Mouse (Mus musculus) stomach, embryonic 15.5 days (tissue): Measurements from ENCODE around the gene Cntn4. TPM values are rescaled to one million over a fixed set of nuclear protein-coding genes. Genes with fewer than 3 reads are reported as not detected.

ENCODE experiments used
- ATAC-seq: fragments of 200-750 bp; cut with Nextera tagmentation; 2 replicates; pipeline ENCODE4 v1.8.0; 2017; ENCODE audit warnings: low read depth, moderate number of reproducible peaks, moderate TSS enrichment; ENCODE audit not compliant: insufficient read depth, low FRiP score
- H3K27ac ChIP-seq: fragments of 300-500 bp; sonication (generic); 2 replicates; pipeline ENCODE4 v1.5.1; 2015; ENCODE audit warnings: mild to moderate bottlenecking, inconsistent platforms
- H3K27me3 ChIP-seq: fragments of 300-500 bp; sonication (generic); replicated peaks from 2 replicates; pipeline ENCODE4 v1.6.1; 2015; ENCODE audit warnings: inconsistent platforms
- H3K36me3 ChIP-seq: fragments of 300-500 bp; sonication (generic); 2 replicates; pipeline ENCODE4 v1.6.1; 2015; ENCODE audit warnings: inconsistent platforms
- H3K4me1 ChIP-seq: fragments of 300-500 bp; sonication (generic); 2 replicates; pipeline ENCODE4 v1.6.1; 2015; ENCODE audit warnings: inconsistent platforms
- H3K4me2 ChIP-seq: fragments of 300-500 bp; sonication (generic); 2 replicates; pipeline ENCODE4 v1.6.1; 2015; ENCODE audit warnings: mild to moderate bottlenecking, inconsistent platforms
- H3K4me3 ChIP-seq: fragments of 300-500 bp; sonication (generic); replicated peaks from 2 replicates; pipeline ENCODE4 v1.5.1; 2015; ENCODE audit warnings: inconsistent platforms
- H3K9ac ChIP-seq: fragments of 300-500 bp; sonication (generic); 2 replicates; pipeline ENCODE4 v1.6.1; 2015; ENCODE audit warnings: inconsistent platforms
- H3K9me3 ChIP-seq: fragments of 300-500 bp; sonication (generic); 2 replicates; pipeline ENCODE4 v1.6.1; 2016; ENCODE audit warnings: inconsistent platforms
- WGBS: fragments of 180-500 bp; shearing (Covaris S2); methylation state at CpG from one replicate; pipeline ENCODE4 v1.1.7; 2015; 5-methylcytosine and 5-hydroxymethylcytosine counted together
- polyA plus RNA-seq: library from polyadenylated mRNA; unstranded; fragments of >200 nt; fragmentation: Nextera tagmentation; extraction: Ambion mirVana; gene quantifications from 2 replicates; pipeline ENCODE4 v1.2.1, GENCODE M21; 2015

Gene Cntn4
- polyA plus RNA-seq, 1 experiment from 2014 or later = 2.3 TPM

DNA sequence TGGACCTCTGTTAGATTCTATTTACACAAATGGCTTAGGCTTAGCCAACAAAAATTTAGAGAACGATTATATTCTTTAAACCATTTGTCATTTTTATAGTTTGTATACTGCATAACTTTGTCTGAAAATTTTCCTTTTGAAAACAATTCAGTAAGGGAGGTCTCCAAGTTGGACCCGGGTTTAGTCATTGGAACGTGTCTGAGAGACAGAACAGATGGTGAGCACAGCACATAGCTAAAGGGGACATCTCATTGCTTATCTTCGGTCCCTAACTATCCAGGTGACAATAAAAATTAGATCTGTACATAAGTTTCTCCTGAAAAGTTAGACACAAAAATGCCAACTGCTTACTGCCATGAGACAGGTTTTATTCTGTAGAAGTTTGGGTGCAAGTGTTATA, 420.4 kb downstream of the Cntn4 start:
- no peak overlapping the region for H3K27ac ChIP-seq
- no peaks in the 10 kb centered on the region for H3K27me3 ChIP-seq
- H3K9ac ChIP-seq = no peak overlapping the region
- no peaks in the 10 kb centered on the region for H3K4me1 ChIP-seq
- no peak overlapping the region for H3K4me3 ChIP-seq
- H3K36me3 ChIP-seq = no peaks in the 10 kb centered on the region
- no peak for ATAC-seq
- H3K9me3 ChIP-seq = no peaks in the 10 kb centered on the region
- H3K4me2 ChIP-seq = no peak overlapping the region
- 57% methylated on average over 4 of the region's 4 CpGs for WGBS

DNA sequence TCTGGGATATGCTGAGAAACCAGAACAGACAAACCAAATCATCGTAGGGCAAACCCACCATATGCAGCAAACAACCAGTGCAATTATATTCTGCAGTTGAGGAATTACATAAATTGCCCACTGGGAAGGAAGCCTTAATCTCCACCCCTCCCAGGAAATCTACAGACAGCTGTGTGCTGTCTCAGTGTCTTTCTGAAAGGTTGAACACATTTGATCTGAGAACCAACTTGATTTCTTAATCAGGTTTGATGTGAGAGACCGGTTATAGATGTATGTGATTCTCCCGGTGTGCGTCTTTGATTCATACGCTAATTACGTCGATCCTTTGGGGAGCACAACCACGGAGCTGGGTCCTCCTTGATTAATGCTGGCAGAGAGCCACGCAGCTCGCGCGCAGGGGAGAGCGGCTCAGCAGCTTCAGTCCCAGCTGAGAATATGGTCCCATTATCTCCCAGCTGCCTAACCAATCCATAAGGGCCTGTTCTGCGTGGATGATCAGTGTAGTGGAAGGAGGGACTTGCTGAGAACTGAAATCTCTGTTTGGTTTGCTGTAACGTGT, 441.1 kb downstream of the Cntn4 start:
- H3K9me3 ChIP-seq = no peaks in the 10 kb centered on the region
- peak overlapping the region; percentile 51 for H3K4me2 ChIP-seq
- H3K9ac ChIP-seq = no peak overlapping the region
- ATAC-seq = peak; percentile 31; the same call in 1 of the 2 replicates
- H3K36me3 ChIP-seq = no peaks in the 10 kb centered on the region
- no peaks in the 10 kb centered on the region for H3K27me3 ChIP-seq
- 21% methylated on average over 15 of the region's 15 CpGs for WGBS
- peak overlapping the region; percentile 25 for H3K4me3 ChIP-seq
- H3K4me1 ChIP-seq = no peaks in the 10 kb centered on the region
- H3K27ac ChIP-seq = no peak overlapping the region

DNA sequence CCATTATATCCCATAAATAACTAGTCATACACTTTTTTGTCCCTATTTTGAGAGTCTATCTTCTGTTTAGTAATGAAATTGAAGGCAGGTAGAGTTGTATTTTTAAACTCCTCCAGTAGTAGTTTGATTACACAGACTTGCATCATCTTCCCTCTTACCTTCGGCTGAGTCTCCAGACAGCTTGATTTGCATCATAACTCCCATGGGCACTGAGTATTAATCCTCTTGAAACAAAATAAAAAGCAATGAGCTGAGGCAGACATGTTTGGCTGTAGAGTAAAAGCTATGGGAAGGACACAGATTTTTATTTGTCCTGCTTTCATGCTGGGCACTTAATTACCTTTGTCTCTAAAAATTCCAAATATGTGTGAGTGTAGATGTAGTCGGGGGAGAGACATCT, 476.1 kb downstream of the Cntn4 start:
- 48% methylated on average over 2 of the region's 2 CpGs for WGBS
- no peak overlapping the region for H3K27ac ChIP-seq
- no peak for ATAC-seq
- H3K36me3 ChIP-seq = no peaks in the 10 kb centered on the region
- no peak overlapping the region for H3K4me3 ChIP-seq
- H3K9ac ChIP-seq = no peak overlapping the region
- no peaks in the 10 kb centered on the region for H3K27me3 ChIP-seq
- H3K9me3 ChIP-seq = no peaks in the 10 kb centered on the region
- H3K4me2 ChIP-seq = no peak overlapping the region
- H3K4me1 ChIP-seq = no peaks in the 10 kb centered on the region

DNA sequence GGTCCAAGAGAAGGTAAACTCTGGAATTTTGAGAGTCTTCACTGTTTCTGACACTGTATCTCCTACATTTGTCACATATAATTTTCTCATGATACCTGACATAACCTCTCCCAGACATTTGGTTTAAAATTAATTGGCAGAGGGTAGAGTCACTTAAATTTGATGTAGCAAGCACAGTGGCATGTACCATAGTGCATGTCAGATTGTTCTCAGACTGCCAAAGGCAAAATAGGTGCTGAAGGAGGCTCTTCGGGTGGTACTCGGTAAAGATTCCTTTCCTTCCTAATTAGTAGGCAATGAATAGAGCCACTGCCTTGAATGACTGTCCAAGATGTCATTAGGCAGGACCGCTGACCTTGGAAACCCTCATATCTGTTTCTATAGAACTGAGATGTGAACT, 477.9 kb downstream of the Cntn4 start:
- H3K27ac ChIP-seq = no peak overlapping the region
- no peak overlapping the region for H3K9ac ChIP-seq
- no peaks in the 10 kb centered on the region for H3K27me3 ChIP-seq
- ATAC-seq = no peak
- H3K4me3 ChIP-seq = no peak overlapping the region
- H3K4me1 ChIP-seq = no peaks in the 10 kb centered on the region
- no peaks in the 10 kb centered on the region for H3K36me3 ChIP-seq
- WGBS = 87% methylated on average over 3 of the region's 3 CpGs
- H3K4me2 ChIP-seq = no peak overlapping the region
- no peaks in the 10 kb centered on the region for H3K9me3 ChIP-seq

DNA sequence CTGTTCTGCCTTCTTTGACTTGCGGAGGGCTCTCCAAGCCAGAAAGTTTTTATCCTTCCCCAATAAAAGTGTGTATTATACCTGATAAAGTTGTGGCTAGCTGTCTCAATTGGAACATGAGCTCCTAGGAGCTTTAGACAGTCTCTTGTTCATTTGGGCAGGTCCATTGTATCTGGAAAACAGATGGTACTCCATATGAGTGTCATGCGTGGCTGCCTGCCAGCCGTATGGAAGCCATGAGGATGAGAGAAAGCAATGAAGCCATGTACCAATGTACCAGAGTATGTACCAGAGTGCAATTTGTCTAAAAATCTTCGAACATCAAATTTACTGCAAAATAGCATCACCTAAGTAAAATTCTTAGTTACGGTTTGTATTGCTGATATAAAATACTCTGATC, 500.1 kb downstream of the Cntn4 start:
- H3K27ac ChIP-seq = no peak overlapping the region
- WGBS = 89% methylated on average over 5 of the region's 5 CpGs
- no peaks in the 10 kb centered on the region for H3K4me1 ChIP-seq
- ATAC-seq = no peak
- H3K4me2 ChIP-seq = no peak overlapping the region
- no peak overlapping the region for H3K9ac ChIP-seq
- H3K4me3 ChIP-seq = no peak overlapping the region
- H3K27me3 ChIP-seq = no peaks in the 10 kb centered on the region
- no peaks in the 10 kb centered on the region for H3K36me3 ChIP-seq
- no peaks in the 10 kb centered on the region for H3K9me3 ChIP-seq

DNA sequence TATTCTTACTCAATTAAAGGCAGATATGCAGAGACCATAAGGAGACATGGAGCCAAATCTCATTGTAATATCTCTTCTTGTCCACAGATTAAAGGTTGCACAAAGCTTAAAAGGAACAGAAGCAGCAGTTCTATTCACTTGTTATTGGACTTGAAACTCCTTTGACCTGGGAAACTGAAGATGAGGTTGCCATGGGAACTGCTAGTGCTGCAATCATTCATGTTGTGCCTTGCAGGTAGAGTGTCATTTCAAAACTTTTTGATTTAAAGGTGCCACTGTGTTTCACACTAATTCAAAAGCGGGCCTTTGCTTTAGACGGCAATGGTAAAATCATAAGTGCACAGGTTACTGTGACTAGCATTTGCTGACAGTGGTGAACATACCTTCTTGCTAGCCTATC, 504.1 kb downstream of the Cntn4 start:
- no peak for ATAC-seq
- WGBS = 90% methylated on average over 2 of the region's 2 CpGs
- Histone ChIP-seq H3K36me3 (no peaks in the 10 kb centered on the region), H3K9me3 (no peaks in the 10 kb centered on the region), H3K4me1 (no peaks in the 10 kb centered on the region), H3K4me2 (no peak overlapping the region), H3K9ac (no peak overlapping the region), H3K27me3 (no peaks in the 10 kb centered on the region), H3K27ac (no peak overlapping the region), H3K4me3 (no peak overlapping the region)

DNA sequence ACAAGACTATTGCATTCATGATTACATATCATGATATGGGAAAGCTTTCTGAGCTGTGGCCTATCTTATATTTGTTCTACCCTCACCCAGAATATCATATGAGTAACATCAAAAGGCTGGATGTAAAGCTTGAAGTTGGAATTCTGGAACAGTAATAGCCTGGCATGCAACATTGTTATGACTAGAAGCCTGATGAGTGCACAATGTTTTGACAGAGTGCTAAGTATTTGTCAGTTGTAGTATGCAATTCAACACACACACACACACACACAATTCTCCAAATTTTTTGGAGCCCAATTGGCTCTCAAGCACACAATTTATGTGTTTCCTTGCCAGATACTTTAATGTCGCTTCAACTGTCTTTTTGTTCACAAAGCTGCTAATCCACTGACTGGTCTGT, 523.5 kb downstream of the Cntn4 start:
- Histone ChIP-seq H3K27me3 (no peaks in the 10 kb centered on the region), H3K36me3 (no peaks in the 10 kb centered on the region), H3K9ac (no peak overlapping the region), H3K4me1 (no peaks in the 10 kb centered on the region), H3K27ac (no peak overlapping the region), H3K4me2 (no peak overlapping the region), H3K4me3 (no peak overlapping the region), H3K9me3 (no peaks in the 10 kb centered on the region)
- 73% methylated on average over 1 of the region's 1 CpGs for WGBS
- no peak for ATAC-seq

DNA sequence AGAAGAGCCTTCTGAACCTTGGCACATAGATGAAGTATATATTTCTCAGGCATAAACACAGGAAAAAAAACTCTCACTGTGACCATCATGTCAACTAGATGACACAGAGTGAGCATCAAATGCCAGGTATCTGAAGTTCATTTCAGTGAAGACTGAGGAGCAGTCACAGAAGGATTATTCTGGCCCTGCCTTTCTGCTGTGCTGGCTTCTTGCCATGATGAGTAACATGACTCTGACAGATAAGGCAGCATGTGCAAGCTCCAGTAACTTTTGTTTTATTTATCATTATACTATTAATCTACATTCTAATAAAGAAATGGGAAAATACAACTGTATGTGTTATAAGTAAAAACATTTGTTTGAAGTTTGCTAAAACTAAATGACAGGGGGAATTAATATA, 529.9 kb downstream of the Cntn4 start:
- no peak for ATAC-seq
- H3K36me3 ChIP-seq = no peaks in the 10 kb centered on the region
- no peak overlapping the region for H3K27ac ChIP-seq
- H3K27me3 ChIP-seq = no peaks in the 10 kb centered on the region
- H3K4me2 ChIP-seq = no peak overlapping the region
- H3K4me3 ChIP-seq = no peak overlapping the region
- H3K9me3 ChIP-seq = no peaks in the 10 kb centered on the region
- no peaks in the 10 kb centered on the region for H3K4me1 ChIP-seq
- no peak overlapping the region for H3K9ac ChIP-seq

DNA sequence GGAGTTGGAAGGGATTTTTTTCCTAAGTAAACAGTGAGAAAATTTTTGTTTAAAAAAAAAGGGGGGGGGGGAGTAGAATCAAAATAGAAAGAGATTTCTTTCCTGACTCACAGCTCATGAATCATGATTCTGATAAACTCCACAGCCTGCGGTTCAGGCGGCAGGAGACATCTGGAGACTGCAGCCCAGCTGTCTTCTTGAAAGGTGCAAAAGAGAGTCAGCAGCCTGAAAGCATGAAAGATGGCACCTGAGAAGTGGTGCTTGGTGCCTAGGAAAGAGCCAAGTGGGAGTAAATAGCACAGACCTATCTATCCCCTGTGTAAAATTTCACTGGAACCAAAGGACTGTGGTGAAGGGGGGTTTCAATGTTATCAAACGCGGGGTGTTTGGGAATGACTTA, 535.6 kb downstream of the Cntn4 start:
- no peak overlapping the region for H3K27ac ChIP-seq
- 67% methylated on average over 4 of the region's 4 CpGs for WGBS
- H3K27me3 ChIP-seq = no peaks in the 10 kb centered on the region
- H3K4me2 ChIP-seq = no peak overlapping the region
- no peak overlapping the region for H3K4me3 ChIP-seq
- no peaks in the 10 kb centered on the region for H3K36me3 ChIP-seq
- ATAC-seq = no peak
- H3K4me1 ChIP-seq = no peaks in the 10 kb centered on the region
- H3K9me3 ChIP-seq = no peaks in the 10 kb centered on the region
- no peak overlapping the region for H3K9ac ChIP-seq

DNA sequence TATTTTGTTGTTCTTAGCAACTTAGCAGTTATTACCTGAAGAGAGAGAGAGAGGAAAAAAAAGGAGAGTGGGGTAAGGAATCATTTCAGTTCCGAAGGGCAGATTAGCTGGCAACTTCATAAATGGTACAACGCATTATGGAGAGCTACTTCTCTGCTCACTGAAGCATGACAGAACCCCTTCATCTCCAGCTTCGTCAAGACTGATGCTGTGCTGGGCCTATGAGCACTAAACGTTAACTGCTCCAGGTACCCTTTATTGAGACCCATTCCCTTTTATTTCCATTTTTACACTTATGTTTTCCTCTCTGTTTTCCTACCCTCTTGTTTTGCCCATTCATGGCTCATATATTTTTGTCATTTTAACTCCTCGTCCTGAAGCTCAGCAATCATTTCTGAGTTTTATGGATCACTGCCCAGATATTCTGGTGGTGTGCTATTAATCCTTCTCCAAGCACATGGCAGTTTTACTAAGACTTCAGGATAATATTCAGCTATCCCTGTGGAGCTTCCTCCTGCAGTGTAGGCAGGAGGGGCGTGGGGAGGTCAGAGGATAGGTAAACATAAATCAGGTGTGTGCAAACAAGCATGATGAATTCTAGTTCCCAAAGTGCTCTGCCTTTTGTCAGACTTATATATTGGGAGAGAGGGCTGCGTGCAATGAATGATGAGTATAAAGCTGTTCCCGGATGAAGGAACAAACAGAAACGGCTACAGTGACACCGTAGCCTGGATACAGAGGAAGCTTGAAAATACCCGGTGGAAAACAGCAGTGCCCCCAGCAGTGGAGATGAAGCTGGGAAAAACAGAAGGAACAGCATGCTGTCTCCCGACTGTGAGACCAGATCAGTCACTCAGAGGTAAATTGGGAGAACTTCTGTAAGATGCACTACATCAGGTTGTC, 559.8 kb downstream of the Cntn4 start:
- H3K27me3 ChIP-seq = no peaks in the 10 kb centered on the region
- no peak for ATAC-seq
- no peaks in the 10 kb centered on the region for H3K4me1 ChIP-seq
- WGBS = 29% methylated on average over 12 of the region's 12 CpGs
- no peak overlapping the region for H3K27ac ChIP-seq
- no peak overlapping the region for H3K9ac ChIP-seq
- H3K4me2 ChIP-seq = no peak overlapping the region
- H3K4me3 ChIP-seq = no peak overlapping the region
- H3K36me3 ChIP-seq = no peaks in the 10 kb centered on the region
- no peaks in the 10 kb centered on the region for H3K9me3 ChIP-seq

DNA sequence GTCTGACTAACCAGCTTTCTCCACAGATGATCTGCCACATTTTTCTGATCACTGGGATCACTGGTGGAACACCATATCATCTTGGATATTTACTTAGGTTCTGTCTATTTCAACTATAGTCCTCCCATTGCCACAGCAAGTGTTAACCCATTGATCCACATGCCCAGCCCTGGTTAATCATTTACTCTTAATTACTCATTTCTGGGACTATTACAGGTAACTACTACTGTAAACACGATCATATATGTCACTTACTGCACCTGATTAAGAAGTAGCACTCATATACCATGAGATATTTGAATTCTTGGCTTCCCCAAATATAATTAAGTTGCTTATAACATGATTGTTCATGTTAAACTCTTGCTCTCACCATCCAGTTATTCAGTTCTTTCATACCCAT, 564.1 kb downstream of the Cntn4 start:
- Histone ChIP-seq H3K4me2 (no peak overlapping the region), H3K4me3 (no peak overlapping the region), H3K4me1 (no peaks in the 10 kb centered on the region), H3K27ac (no peak overlapping the region), H3K27me3 (no peaks in the 10 kb centered on the region), H3K9ac (no peak overlapping the region), H3K36me3 (no peaks in the 10 kb centered on the region), H3K9me3 (no peaks in the 10 kb centered on the region)
- 51% methylated on average over 1 of the region's 1 CpGs for WGBS
- no peak for ATAC-seq

DNA sequence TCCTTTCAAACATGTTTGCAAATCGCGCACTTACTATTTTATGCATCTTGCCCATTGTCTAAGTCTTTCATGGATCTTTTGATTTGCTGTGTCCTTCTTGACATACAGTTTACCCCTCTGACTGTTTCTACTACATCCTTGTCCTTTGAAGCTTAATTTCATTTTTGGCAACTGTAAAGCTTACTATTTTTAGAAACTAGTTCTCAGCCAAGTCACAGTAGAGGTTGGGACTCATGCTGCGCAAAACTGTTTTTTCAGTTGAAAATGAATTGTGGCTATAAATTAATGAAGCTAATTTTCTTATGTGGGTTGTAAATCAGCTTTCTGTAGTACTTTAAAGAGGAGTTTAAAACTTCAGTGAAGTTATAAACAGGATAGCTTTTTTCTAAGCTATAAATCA, 585.9 kb downstream of the Cntn4 start:
- H3K4me3 ChIP-seq = no peak overlapping the region
- H3K4me1 ChIP-seq = no peaks in the 10 kb centered on the region
- ATAC-seq = no peak
- no peak overlapping the region for H3K9ac ChIP-seq
- WGBS = 74% methylated on average over 3 of the region's 3 CpGs
- H3K27ac ChIP-seq = no peak overlapping the region
- no peaks in the 10 kb centered on the region for H3K27me3 ChIP-seq
- no peaks in the 10 kb centered on the region for H3K9me3 ChIP-seq
- no peaks in the 10 kb centered on the region for H3K36me3 ChIP-seq
- no peak overlapping the region for H3K4me2 ChIP-seq
